Mouse (Mus musculus): ENCODE results near the gene Itsn1.

GRCm38 (mm10) chr16:91885389-91886122 lies 156.5 kb downstream of the Itsn1 start:
- TF ChIP-seq FLI1 (IDR thresholded peaks at IDR 0.05; ENCODE audit: low read length) = no peak
- no peak for TF ChIP-seq GATA1 (IDR thresholded peaks at IDR 0.05; ENCODE audit: borderline replicate concordance, low read length)

Data from megakaryocyte, embryonic 14.5 days (primary cell).